Mouse (Mus musculus): Measurements from ENCODE around the gene Def8. TPM values are rescaled to one million over a fixed set of nuclear protein-coding genes. Genes with fewer than 3 reads are reported as not detected.
"Not testable (repeated sequence)": the region's sequence is repeated elsewhere in the genome, so short reads cannot be mapped to it uniquely, and the experiment has no call there.

Def8 gene
- polyA plus RNA-seq, 1 experiment from 2014 or later: 44.3 TPM

GRCm38 (mm10) chr8:123404521-123404920, 18.8 kb upstream of the Def8 start:
- ATAC-seq (ENCODE audit: low FRiP score): no peak
- Histone ChIP-seq H3K36me3 (peaks cover 50% of the 10 kb centered on the region), H3K9ac (peak overlapping the region; percentile 29; the same call in 1 of the 2 replicates), H3K9me3 (no peaks in the 10 kb centered on the region), H3K27me3 (0 out of 2 replicates have a peak, but pooled peaks cover 4% of the 10 kb centered on the region), H3K4me3 (no peak overlapping the region), H3K27ac (0 out of 2 replicates have a peak overlapping the region, but pooled peaks have one; percentile 48), H3K4me1 (replicated peaks) (peaks cover 35% of the 10 kb centered on the region), H3K4me2 (no peak overlapping the region)
- 56% methylated on average over 8 of the region's 8 CpGs for WGBS

GRCm38 (mm10) chr8:123406786-123407185, 16.5 kb upstream of the Def8 start, which contains the start of gene Mc1r:
Mc1r (plus strand) TSS chr8:123407107.
- Histone ChIP-seq H3K27ac (no peak within 1 kb of the TSS), H3K9ac (peak within 1 kb of the TSS; percentile 39), H3K4me2 (no peak within 1 kb of the TSS), H3K4me1 (replicated peaks) (peaks cover 45% of the 10 kb centered on the region), H3K36me3 (peaks cover 27% of the 10 kb centered on the region), H3K27me3 (0 out of 2 replicates have a peak, but pooled peaks cover 4% of the 10 kb centered on the region), H3K9me3 (no peaks in the 10 kb centered on the region), H3K4me3 (no peak within 1 kb of the TSS)
- ATAC-seq (ENCODE audit: low FRiP score): no peak
- 10% methylated on average over 4 of the region's 4 CpGs for WGBS

GRCm38 (mm10) chr8:123407612-123408011, 15.7 kb upstream of the Def8 start:
- Histone ChIP-seq H3K4me2 (no peak overlapping the region), H3K36me3 (peaks cover 19% of the 10 kb centered on the region), H3K4me3 (no peak overlapping the region), H3K9ac (peak overlapping the region; percentile 39), H3K4me1 (replicated peaks) (peaks cover 45% of the 10 kb centered on the region), H3K27ac (no peak overlapping the region), H3K9me3 (no peaks in the 10 kb centered on the region), H3K27me3 (0 out of 2 replicates have a peak, but pooled peaks cover 4% of the 10 kb centered on the region)
- ATAC-seq (ENCODE audit: low FRiP score): no peak
- WGBS: 93% methylated on average over 13 of the region's 13 CpGs

- Histone ChIP-seq H3K4me1 (replicated peaks) (peaks cover 54% of the 10 kb centered on the region), H3K4me3 (peak overlapping the region; percentile 88), H3K9me3 (no peaks in the 10 kb centered on the region), H3K27me3 (0 out of 2 replicates have a peak, but pooled peaks cover 4% of the 10 kb centered on the region), H3K9ac (peak overlapping the region; percentile 100), H3K27ac (peak overlapping the region; percentile 99), H3K36me3 (peaks cover 6% of the 10 kb centered on the region), H3K4me2 (peak overlapping the region; percentile 94)
- WGBS: 73% methylated on average over 9 of the region's 9 CpGs
- no peak for ATAC-seq (ENCODE audit: low FRiP score)
These were observed 14.5 kb upstream of the Def8 start for GRCm38 (mm10) chr8:123408586-123409544.

GRCm38 (mm10) chr8:123410049-123410587, 13.2 kb upstream of the Def8 start:
- Histone ChIP-seq H3K9ac (peak overlapping the region; percentile 100), H3K27ac (peak overlapping the region; percentile 99), H3K4me1 (replicated peaks) (peaks cover 55% of the 10 kb centered on the region), H3K9me3 (no peaks in the 10 kb centered on the region), H3K4me2 (peak overlapping the region; percentile 94), H3K4me3 (peak overlapping the region; percentile 88), H3K27me3 (0 out of 2 replicates have a peak, but pooled peaks cover 4% of the 10 kb centered on the region), H3K36me3 (no peaks in the 10 kb centered on the region)
- WGBS: 21% methylated on average over 8 of the region's 8 CpGs
- ATAC-seq (ENCODE audit: low FRiP score): no peak

GRCm38 (mm10) chr8:123410788-123411187, 12.5 kb upstream of the Def8 start:
- WGBS: 3% methylated on average over 11 of the region's 11 CpGs
- Histone ChIP-seq H3K4me1 (replicated peaks) (peaks cover 60% of the 10 kb centered on the region), H3K9ac (peak overlapping the region; percentile 100), H3K9me3 (no peaks in the 10 kb centered on the region), H3K4me3 (peak overlapping the region; percentile 88), H3K36me3 (no peaks in the 10 kb centered on the region), H3K27me3 (0 out of 2 replicates have a peak, but pooled peaks cover 4% of the 10 kb centered on the region), H3K4me2 (peak overlapping the region; percentile 94), H3K27ac (peak overlapping the region; percentile 99)
- ATAC-seq (ENCODE audit: low FRiP score): peak; percentile 29

GRCm38 (mm10) chr8:123411246-123411645, 12.1 kb upstream of the Def8 start, which contains the start of gene Tubb3:
Tubb3 (plus strand) TSS chr8:123411424.
- Histone ChIP-seq H3K27me3 (0 out of 2 replicates have a peak, but pooled peaks cover 4% of the 10 kb centered on the region), H3K4me3 (peak within 1 kb of the TSS; percentile 88), H3K27ac (peak within 1 kb of the TSS; percentile 99), H3K4me1 (replicated peaks) (peaks cover 63% of the 10 kb centered on the region), H3K36me3 (no peaks in the 10 kb centered on the region), H3K9me3 (no peaks in the 10 kb centered on the region), H3K9ac (peak within 1 kb of the TSS; percentile 100), H3K4me2 (peak within 1 kb of the TSS; percentile 94)
- WGBS: under 1% methylated on average over 26 of the region's 29 CpGs
- ATAC-seq (ENCODE audit: low FRiP score): peak; percentile 93

GRCm38 (mm10) chr8:123411781-123412327, 11.5 kb upstream of the Def8 start:
- Histone ChIP-seq H3K36me3 (no peaks in the 10 kb centered on the region), H3K9me3 (no peaks in the 10 kb centered on the region), H3K4me2 (peak overlapping the region; percentile 94), H3K27ac (peak overlapping the region; percentile 99), H3K4me3 (peak overlapping the region; percentile 88), H3K4me1 (replicated peaks) (peaks cover 63% of the 10 kb centered on the region), H3K9ac (peak overlapping the region; percentile 100), H3K27me3 (0 out of 2 replicates have a peak, but pooled peaks cover 4% of the 10 kb centered on the region)
- WGBS: 3% methylated on average over 16 of the region's 16 CpGs
- peak; percentile 59 for ATAC-seq (ENCODE audit: low FRiP score)

- ATAC-seq (ENCODE audit: low FRiP score): 0 out of 2 replicates have a peak, but pooled peaks have one; percentile 11
- 1% methylated on average over 12 of the region's 12 CpGs for WGBS
- H3K9me3 ChIP-seq: no peaks in the 10 kb centered on the region
- peaks cover under 1% of the 10 kb centered on the region; the same call in 1 of the 2 replicates for H3K36me3 ChIP-seq
- peak overlapping the region; percentile 94 for H3K4me2 ChIP-seq
- 0 out of 2 replicates have a peak, but pooled peaks cover 3% of the 10 kb centered on the region for H3K27me3 ChIP-seq
- peak overlapping the region; percentile 99 for H3K27ac ChIP-seq
- H3K9ac ChIP-seq: peak overlapping the region; percentile 100
- peaks cover 64% of the 10 kb centered on the region for H3K4me1 ChIP-seq (replicated peaks)
- peak overlapping the region; percentile 88 for H3K4me3 ChIP-seq
These were observed 10.7 kb upstream of the Def8 start for GRCm38 (mm10) chr8:123412560-123413170.

GRCm38 (mm10) chr8:123414255-123414654, 9.1 kb upstream of the Def8 start:
- Histone ChIP-seq H3K27me3 (no peaks in the 10 kb centered on the region), H3K36me3 (peaks cover 16% of the 10 kb centered on the region), H3K4me3 (peak overlapping the region; percentile 88), H3K4me2 (peak overlapping the region; percentile 94), H3K9me3 (no peaks in the 10 kb centered on the region), H3K4me1 (replicated peaks) (peaks cover 61% of the 10 kb centered on the region), H3K27ac (peak overlapping the region; percentile 99), H3K9ac (peak overlapping the region; percentile 100)
- WGBS: 6% methylated on average over 9 of the region's 9 CpGs
- no peak for ATAC-seq (ENCODE audit: low FRiP score)

GRCm38 (mm10) chr8:123414997-123415696, 8.2 kb upstream of the Def8 start:
- ATAC-seq (ENCODE audit: low FRiP score); H3K27ac ChIP-seq; H3K9ac ChIP-seq; H3K27me3 ChIP-seq; H3K9me3 ChIP-seq: not testable (repeated sequence)
- H3K4me2 ChIP-seq: peak overlapping the region; percentile 94
- peak overlapping the region; percentile 88 for H3K4me3 ChIP-seq
- H3K36me3 ChIP-seq: peaks cover 25% of the 10 kb centered on the region
- 81% methylated on average over 5 of the region's 5 CpGs for WGBS
- peaks cover 52% of the 10 kb centered on the region for H3K4me1 ChIP-seq (replicated peaks)

All from hindbrain, embryonic 13.5 days (tissue).